Mouse (Mus musculus) liver, adult (tissue): ENCODE results near the gene Prkn.

ENCODE experiments used
- GATA4 ChIP-seq: IDR thresholded peaks from 2 replicates; pipeline ENCODE4 v1.6.1; 2014; ENCODE audit warnings: mild to moderate bottlenecking, low read length; ENCODE audit not compliant: insufficient replicate concordance

Gene Prkn

GRCm38 (mm10) chr17:10840148-10840707, at the start of gene Prkn, which contains the start of gene Pacrg:
Gene Prkn (plus strand): TSS chr17:10840384.
Gene Pacrg (minus strand): TSS chr17:10840311.
- TF ChIP-seq GATA4 = peak; percentile 24; the same call in 1 of the 2 replicates

GRCm38 (mm10) chr17:10791661-10792060, 48.5 kb upstream of the Prkn start:
- TF ChIP-seq GATA4 = no peak

GRCm38 (mm10) chr17:10806692-10807091, 33.5 kb upstream of the Prkn start:
- TF ChIP-seq GATA4 = no peak

GRCm38 (mm10) chr17:10807261-10807998, 32.8 kb upstream of the Prkn start:
- TF ChIP-seq GATA4 = no peak

- no peak for TF ChIP-seq GATA4
These were observed 31.6 kb upstream of the Prkn start for GRCm38 (mm10) chr17:10808571-10808970.

- no peak for TF ChIP-seq GATA4
These were observed 21.2 kb upstream of the Prkn start for GRCm38 (mm10) chr17:10818971-10819370.

- no peak for TF ChIP-seq GATA4
These were observed 582 bp downstream of the Prkn start for GRCm38 (mm10) chr17:10840731-10841201.

GRCm38 (mm10) chr17:10854207-10854606, 14.0 kb downstream of the Prkn start:
- no peak for TF ChIP-seq GATA4

- TF ChIP-seq GATA4 = no peak
These were observed 34.3 kb downstream of the Prkn start for GRCm38 (mm10) chr17:10874208-10875187.

GRCm38 (mm10) chr17:10878986-10879385, 38.8 kb downstream of the Prkn start:
- TF ChIP-seq GATA4 = no peak

- no peak for TF ChIP-seq GATA4
These were observed 42.1 kb downstream of the Prkn start for GRCm38 (mm10) chr17:10882260-10882659.

- no peak for TF ChIP-seq GATA4
These were observed 47.7 kb downstream of the Prkn start for GRCm38 (mm10) chr17:10887924-10888323.

GRCm38 (mm10) chr17:10901686-10902228, 61.6 kb downstream of the Prkn start:
- no peak for TF ChIP-seq GATA4

GRCm38 (mm10) chr17:10936698-10937097, 96.5 kb downstream of the Prkn start:
- no peak for TF ChIP-seq GATA4

GRCm38 (mm10) chr17:10937844-10938243, 97.7 kb downstream of the Prkn start:
- TF ChIP-seq GATA4 = no peak

- no peak for TF ChIP-seq GATA4
These were observed 98.6 kb downstream of the Prkn start for GRCm38 (mm10) chr17:10938755-10939154.

- no peak for TF ChIP-seq GATA4
These were observed 106.4 kb downstream of the Prkn start for GRCm38 (mm10) chr17:10946552-10946951.
